ENCODE assay signal across 11 mouse cellular contexts in the genomic region with DNA sequence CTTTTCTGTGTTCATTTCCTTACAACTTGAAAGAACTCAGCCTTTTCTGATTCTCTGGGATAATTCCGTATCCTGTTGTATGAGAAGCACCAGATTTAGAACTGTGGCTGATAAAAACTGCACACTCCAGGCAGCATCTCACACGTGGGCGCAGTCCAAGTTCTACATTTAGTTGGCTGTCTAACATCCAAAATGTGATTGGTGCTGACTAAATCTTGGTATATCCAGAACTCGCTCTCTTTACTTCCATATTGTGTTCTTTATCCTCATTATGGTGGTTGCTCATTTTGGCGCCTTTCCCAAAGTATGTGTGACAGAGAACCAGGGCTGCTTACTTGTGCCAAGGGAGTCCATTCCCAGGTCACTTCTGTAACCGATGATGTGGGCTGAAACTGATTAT. TPM values are rescaled to one million over a fixed set of nuclear protein-coding genes. Genes with fewer than 3 reads are reported as not detected.
DNase-seq lines count a peak whose midpoint lies in the region; ATAC-seq and TF ChIP-seq lines count a peak whose summit lies in the region.
"Had no signal": no experiment of that assay in that cellular context is flagged by ENCODE, and none has a peak within 500 bp of the region (broad histone marks: within the 10 kb centered on the region; RNA-seq: fewer than 3 reads in every experiment).

No protein-coding gene starts in this region.

- DNase-seq in cerebellum, adult 2 months: peak; percentile 16 to 53
- DNase-seq in cerebellum, adult 11 months: no peak
- DNase-seq in lung, postnatal 0 days (ENCODE audit: low spot score): peak; percentile 13
- DNase-seq in lung, postnatal 4 days: no peak
- peak; percentile 27 for DNase-seq in layer of hippocampus, adult 9-11 months
- DNase-seq in right cerebral cortex, postnatal 36 days (ENCODE audit: low spot score in 2 of 2): peak; percentile 48 to 64
- no peak for DNase-seq in kidney, postnatal 25 days
- DNase-seq: kidney, adult 18-20 months; lung, postnatal 10 days had no signal

- no peak overlapping the region for H3K27ac ChIP-seq in cerebellum, adult 2 months (ENCODE audit: insufficient read depth, low read length)
- no peak overlapping the region for H3K27ac ChIP-seq in lung, postnatal 0 days (ENCODE audit: low read length)
- H3K27ac ChIP-seq: embryonic facial prominence, embryonic 13.5 days had no signal

- TF ChIP-seq POLR2A in cerebellum, adult 2 months (IDR thresholded peaks at IDR 0.05; ENCODE audit: borderline replicate concordance, insufficient read depth, low read length): no peak

- TF ChIP-seq EP300 in lung, postnatal 0 days (IDR thresholded peaks at IDR 0.05): no peak

- H3K27me3 ChIP-seq in cerebellum, adult 2 months (ENCODE audit: control insufficient read depth, insufficient read depth, low read length): no peaks in the 10 kb centered on the region
- no peaks in the 10 kb centered on the region for H3K27me3 ChIP-seq in lung, postnatal 0 days (replicated peaks; ENCODE audit: insufficient read depth, low read length)
- H3K27me3 ChIP-seq: embryonic facial prominence, embryonic 13.5 days had no signal

- H3K9me3 ChIP-seq in lung, postnatal 0 days (ENCODE audit: low read length): no peaks in the 10 kb centered on the region
- H3K9me3 ChIP-seq: embryonic facial prominence, embryonic 13.5 days had no signal

- H3K36me3 ChIP-seq in lung, postnatal 0 days (ENCODE audit: insufficient read depth, low read length): no peaks in the 10 kb centered on the region
- H3K36me3 ChIP-seq: embryonic facial prominence, embryonic 13.5 days had no signal

- H3K4me2 ChIP-seq in lung, postnatal 0 days (replicated peaks; ENCODE audit: low read depth, low read length): no peak overlapping the region
- H3K4me2 ChIP-seq: embryonic facial prominence, embryonic 13.5 days had no signal

- no peak overlapping the region for H3K9ac ChIP-seq in lung, postnatal 0 days (replicated peaks; ENCODE audit: low read depth)
- H3K9ac ChIP-seq: embryonic facial prominence, embryonic 13.5 days had no signal

- peak overlapping the region; percentile 19 for H3K4me3 ChIP-seq in cerebellum, adult 2 months (replicated peaks; ENCODE audit: insufficient read depth, low read depth, low read length)
- H3K4me3 ChIP-seq in lung, postnatal 0 days (ENCODE audit: low read depth, low read length): no peak overlapping the region
- H3K4me3 ChIP-seq: embryonic facial prominence, embryonic 13.5 days had no signal

- ATAC-seq in lung, postnatal 0 days: no peak
- ATAC-seq in megakaryocyte progenitor cell, adult 5-6 weeks (replicated peaks; ENCODE audit: poor library complexity): no peak

- TF ChIP-seq CTCF in cerebellum, adult 2 months (IDR thresholded peaks at IDR 0.05; ENCODE audit: borderline replicate concordance, insufficient read depth, low read depth, low read length): no peak
- no peak for TF ChIP-seq CTCF in lung, postnatal 0 days (IDR thresholded peaks at IDR 0.05)

- H3K4me1 ChIP-seq in cerebellum, adult 2 months (ENCODE audit: control insufficient read depth, insufficient read depth, low read length): peaks cover 2% of the 10 kb centered on the region; the same call in 1 of the 2 replicates
- peaks cover 4% of the 10 kb centered on the region; the same call in 1 of the 2 replicates for H3K4me1 ChIP-seq in lung, postnatal 0 days (ENCODE audit: insufficient read depth, low read depth, low read length)

- 24% methylated on average over 6 of the region's 6 CpGs for WGBS in cerebellum, adult 2 months
- 61% methylated on average over 6 of the region's 6 CpGs for WGBS in lung, postnatal 0 days

RNA-seq across cellular contexts. Expression of a gene that starts 2.6 kb away (rescaled TPM):
- 39.2 and 41.5 TPM in 2 replicates for polyA plus RNA-seq in cerebellum, adult 2 months (2012; rRNA removed)
- 65.3 and 65.8 TPM in 2 replicates for polyA plus RNA-seq in lung, postnatal 0 days (2015; fragmentation: Nextera tagmentation; extraction: Ambion mirVana)
- total RNA-seq in megakaryocyte progenitor cell, adult 5-6 weeks (2015): 19.2 and 23.9 TPM in 2 replicates
- total RNA-seq in megakaryocyte progenitor cell, adult 5-6 weeks (2017): 15.4 and 16.4 TPM in 2 replicates

Comparison
In these comparisons a context has a peak if more than half of its experiments do, and no peak if none do; other contexts are left out.
1. DNase-seq: peak in cerebellum, adult 2 months (2 of 2), lung, postnatal 0 days (single experiment), layer of hippocampus, adult 9-11 months (single experiment) and right cerebral cortex, postnatal 36 days (2 of 2); none in cerebellum, adult 11 months (single experiment), lung, postnatal 4 days (0 of 2) and kidney, postnatal 25 days (0 of 2).